Mouse (Mus musculus) CD8-positive naive resting alpha-beta T cell, adult 2 months (primary cell): ENCODE results near the gene Ndufa4l2.

ENCODE experiments used
- DNase-seq, 2 experiments: peaks; one replicate each; pipeline ENCODE4 v3.0.0; 2022; ENCODE audit warnings: low read depth in 2 of 2, low spot score in 2 of 2

Gene Ndufa4l2

DNA sequence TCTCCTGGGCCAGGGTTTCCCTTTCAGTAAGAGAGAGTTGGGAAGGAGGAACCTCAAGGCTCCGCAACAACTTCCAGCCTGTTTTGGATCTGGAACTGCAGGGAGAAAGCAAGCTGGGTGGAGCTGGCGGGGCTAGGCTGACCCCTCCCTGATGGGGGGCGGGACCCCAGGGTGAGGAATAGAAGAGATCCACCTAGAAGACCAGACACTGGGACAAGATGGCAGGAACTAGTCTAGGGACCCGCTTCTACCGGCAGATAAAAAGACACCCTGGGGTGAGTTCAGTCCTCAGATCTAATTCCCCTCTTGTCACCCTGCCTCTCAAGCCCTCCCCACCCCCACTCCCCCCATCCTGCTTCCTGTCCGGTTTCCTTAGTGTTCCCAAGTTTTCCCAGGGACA lies at the start of gene Ndufa4l2:
TSS of gene Ndufa4l2 (plus strand) at position 204 of the 400 bp plus-strand sequence.
- DNase-seq: no peak

DNA sequence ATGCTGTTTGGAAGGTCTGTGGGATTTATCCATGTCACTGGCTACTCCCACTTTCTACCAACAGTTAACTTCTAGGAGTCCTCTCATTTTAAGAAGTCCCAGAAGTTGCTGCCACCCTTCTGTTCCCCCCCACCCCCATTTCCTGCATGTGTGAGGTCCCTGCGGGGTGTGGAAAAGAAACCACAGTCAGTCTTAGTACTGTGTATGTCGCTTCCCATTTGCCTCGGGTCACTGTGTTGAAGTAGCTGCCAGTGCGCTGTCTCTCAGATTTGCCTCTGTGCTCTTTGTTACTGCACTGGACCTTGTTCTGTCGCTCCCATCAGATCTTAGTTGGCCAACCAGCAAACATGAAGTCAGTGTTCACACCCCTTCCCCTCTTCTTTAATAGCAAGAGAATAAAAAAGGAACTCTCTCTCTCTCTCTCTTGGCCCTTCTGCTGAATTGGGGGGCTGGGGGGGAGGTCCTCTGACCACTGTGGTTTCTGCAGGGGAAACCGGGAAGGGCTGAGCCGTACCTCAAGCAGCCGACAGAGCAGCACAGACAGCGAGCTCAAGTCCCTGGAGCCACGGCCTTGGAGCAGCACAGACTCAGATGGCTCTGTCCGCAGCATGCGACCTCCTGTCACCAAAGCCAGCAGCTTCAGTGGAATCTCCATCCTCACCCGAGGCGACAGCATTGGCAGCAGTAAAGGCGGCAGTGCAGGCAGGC lies 43.3 kb upstream of the Ndufa4l2 start:
- DNase-seq: no peak

GRCm38 (mm10) chr10:127472722-127473121 lies 42.0 kb upstream of the Ndufa4l2 start:
- DNase-seq: no peak

DNA sequence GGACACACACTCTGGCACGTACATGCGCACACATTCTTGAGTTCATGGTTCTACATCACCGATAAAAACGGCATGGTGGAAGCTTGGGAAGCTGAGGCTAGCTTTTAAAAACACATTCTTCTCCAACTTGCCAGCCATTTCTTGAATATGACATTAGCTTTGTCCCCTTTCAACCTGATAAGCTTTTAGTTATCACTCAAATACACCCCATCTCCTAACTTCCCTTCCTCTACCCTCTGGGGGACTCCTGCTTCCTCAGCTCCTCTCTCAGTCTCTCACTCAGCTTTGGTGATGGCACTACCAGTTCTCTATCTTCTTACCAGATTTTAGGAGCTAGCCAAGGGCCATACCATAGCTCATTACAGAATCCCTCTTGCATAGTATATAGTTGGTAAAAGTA lies 39.6 kb upstream of the Ndufa4l2 start:
- DNase-seq: no peak

- DNase-seq: no peak
Observed at GRCm38 (mm10) chr10:127476541-127476940, 38.2 kb upstream of the Ndufa4l2 start.

DNA sequence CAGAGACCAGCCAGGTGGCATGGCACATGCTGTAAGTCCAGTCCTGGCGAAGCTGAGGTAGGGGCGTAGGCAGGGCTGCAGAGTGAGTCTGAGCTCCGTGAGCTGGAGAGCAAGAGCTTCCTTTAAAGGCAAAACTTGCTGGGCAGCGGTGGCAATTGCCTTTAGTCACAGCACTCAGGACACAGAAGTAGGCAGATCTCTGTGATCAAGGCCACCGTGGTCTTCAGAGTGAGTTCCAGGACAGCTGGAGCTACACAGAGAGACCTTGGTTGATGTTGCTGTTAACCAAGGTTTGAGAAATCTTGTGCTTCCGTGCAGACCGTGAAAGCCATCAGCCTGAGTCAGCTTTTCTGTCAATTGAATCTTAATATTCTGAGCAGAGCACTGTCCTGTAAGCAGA lies 37.5 kb upstream of the Ndufa4l2 start:
- no peak for DNase-seq

GRCm38 (mm10) chr10:127479131-127479530 lies 35.6 kb upstream of the Ndufa4l2 start:
- DNase-seq: no peak

GRCm38 (mm10) chr10:127480833-127481813 lies 33.6 kb upstream of the Ndufa4l2 start:
- no peak for DNase-seq

DNA sequence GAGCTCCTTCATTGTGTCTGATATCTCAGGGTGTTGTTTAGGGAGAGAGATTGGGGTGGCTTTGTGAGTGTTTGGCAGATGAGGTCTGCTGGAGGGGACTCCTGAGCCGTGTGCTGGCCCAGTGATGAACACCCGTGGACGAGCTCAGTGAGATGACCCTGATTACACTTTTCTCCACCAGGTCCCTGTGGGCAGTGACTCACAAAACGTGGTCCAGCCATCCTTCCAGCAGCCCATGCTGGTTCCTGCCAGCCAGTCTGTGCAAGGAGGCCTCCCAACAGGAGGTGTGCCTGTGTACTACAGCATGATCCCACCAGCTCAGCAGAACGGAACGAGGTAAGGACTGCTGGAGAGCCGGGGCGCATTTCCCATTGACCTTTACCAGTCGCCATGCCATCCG lies 29.5 kb upstream of the Ndufa4l2 start:
- no peak for DNase-seq

- DNase-seq: no peak
Observed at GRCm38 (mm10) chr10:127488856-127489255, 25.9 kb upstream of the Ndufa4l2 start.

DNA sequence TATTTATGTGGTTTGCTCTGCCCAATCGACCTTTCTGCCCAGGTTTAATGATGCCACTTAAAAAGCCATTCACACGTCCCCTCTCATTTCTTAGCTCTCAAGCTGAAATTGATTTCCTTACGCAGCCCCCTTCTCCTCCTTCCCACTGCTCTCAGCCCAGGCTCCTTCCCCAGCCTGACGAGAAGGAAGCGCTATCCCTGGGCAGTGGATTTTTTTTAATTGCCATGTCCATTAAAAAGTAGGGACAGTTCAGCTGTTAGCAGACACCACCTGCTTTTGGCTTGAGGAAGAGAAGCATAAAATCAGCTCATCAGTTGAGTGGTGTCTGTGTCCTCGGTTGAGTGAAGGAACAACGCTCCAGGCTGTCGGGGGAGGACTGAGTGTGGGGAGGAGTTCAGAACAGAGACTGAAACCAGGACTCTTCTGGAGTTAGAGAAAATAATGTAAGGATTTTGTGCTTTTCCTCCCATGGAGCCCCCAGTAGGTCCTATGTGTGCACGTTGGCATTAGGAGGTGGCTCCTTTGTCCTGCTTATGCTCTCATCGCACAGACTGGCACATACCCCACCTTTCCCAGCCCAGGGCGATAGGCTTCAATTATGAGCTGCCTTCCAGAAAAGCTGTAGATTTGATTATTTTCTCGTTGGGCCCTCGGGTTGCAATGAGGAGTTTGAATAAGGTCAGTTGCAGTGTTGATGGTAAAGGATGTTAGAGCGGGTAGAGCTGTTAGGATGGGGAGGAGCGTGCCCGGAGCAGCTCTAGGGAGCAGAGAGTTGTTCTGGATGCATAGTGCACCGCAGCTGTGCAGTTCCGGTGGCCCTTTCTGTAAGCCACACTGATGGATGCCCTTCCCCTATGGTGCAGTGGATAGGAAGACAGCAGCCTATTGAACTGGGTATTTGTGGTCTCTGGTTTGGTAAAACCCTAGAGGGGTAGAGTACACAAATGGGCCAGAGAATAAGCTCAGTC lies 24.3 kb upstream of the Ndufa4l2 start:
- DNase-seq: no peak

GRCm38 (mm10) chr10:127491128-127491512 lies 23.6 kb upstream of the Ndufa4l2 start:
- no peak for DNase-seq

GRCm38 (mm10) chr10:127492118-127492517 lies 22.6 kb upstream of the Ndufa4l2 start:
- DNase-seq: no peak

DNA sequence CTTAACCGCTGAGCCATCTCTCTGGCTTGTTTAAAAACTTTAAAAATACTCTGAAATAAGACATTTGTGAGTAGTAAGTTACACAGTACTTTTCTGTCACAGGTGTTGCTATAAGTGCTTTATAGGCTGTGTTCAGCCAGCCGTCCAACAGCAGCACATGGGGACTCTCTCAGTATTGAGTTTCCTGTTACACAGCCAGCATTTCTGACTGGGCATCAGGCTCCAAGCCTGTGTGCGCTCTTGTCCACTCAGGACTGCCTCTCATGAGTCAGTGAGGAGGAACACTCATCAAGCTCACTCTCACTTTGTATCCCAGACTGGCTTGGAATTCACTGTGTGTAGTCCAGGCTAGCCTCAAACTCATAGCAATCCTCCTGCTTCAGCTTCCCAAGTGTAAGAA lies 18.6 kb upstream of the Ndufa4l2 start:
- no peak for DNase-seq

DNA sequence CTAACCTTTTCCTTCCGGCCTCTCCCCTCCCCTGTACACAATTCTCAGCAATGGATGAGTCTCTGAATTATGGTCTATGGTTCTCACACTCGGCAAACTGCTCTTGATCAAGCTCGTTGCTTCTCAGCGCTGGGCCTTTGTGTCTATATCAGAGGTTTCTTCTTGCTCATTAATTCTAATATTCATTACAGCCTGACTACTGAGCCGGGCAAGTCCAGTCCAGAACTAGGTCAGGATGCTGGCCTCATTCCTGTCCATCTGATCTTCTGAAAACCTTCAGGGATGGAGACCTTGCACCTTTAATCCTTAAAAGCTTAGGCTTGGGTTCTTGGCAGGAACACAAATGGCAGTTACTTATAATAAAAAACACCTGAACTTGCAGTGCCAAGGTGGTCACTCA lies 15.3 kb upstream of the Ndufa4l2 start:
- no peak for DNase-seq

DNA sequence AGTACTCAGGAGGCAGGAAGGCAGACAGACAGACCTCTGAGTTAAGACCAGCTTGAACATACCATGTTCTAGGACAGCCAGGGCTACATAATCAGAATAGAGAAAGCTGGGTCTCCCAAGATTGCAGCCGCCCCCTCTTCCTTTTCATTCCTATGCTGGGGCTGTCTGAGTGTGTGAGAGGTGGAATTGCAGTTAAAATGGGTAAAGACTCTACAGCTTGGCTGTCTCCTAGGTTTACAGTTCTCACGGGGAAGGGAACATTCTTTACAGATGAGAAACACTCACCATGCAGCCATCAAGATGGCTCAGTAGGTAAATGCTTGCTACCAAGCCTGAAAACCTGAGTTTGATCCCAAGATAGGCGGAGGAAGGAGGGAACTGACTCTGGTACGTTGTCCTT lies 14.7 kb upstream of the Ndufa4l2 start:
- no peak for DNase-seq

DNA sequence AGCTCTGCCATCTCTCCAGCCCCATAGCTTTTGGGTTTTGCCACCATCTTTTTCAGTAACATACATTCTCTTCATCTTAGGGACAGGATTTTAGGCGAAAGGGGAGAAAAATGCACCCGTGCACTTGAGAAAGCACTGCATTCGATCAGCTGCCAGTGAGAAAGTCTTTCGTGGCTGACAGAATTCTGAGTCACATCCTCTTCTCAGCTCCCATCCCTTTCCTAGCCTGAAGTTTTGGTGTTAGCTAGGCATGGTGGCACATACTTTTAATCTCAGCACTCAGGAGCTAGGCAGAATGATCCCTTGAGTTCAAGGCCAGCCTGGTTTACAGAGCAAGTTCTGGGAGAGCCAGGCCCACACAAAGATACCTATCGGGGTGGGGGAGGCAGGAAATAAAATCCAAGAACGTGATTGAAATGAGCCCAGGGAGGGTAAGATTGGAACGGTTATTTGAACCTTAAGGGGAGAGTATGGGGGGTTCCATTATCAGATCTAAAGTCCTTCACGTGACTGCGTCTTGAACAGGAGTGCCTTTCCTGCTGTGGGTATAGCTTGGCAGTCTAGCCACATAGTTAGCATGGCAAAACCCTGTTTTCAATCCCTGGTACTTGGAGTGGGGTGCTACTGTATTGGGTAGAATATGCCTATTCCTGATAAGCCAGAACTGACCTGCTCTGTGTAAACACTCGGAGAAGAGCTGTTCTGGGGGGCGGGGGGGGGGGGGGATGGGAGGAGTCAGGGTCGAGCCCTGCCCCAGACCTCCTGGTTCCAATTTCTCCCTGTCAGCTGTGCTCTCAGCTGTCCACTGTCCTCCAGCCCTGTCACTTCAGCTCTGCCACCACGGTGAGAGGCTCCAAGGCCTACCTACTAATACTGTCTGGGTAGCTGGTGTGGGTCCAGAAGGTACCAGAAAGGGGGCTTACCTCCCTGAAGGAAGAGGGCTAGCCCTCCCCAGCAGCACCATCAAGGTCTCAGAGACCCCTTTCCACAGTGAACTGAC lies 13.6 kb upstream of the Ndufa4l2 start, which contains the start of gene Stac3:
TSS of gene Stac3 (plus strand) at position 793 of the 1,000 bp plus-strand sequence.
- DNase-seq: no peak

GRCm38 (mm10) chr10:127508239-127508638 lies 6.5 kb upstream of the Ndufa4l2 start:
- peak; percentile 67 to 84 for DNase-seq

- peak; percentile 77 to 87 for DNase-seq
Observed at GRCm38 (mm10) chr10:127509051-127509836, 5.5 kb upstream of the Ndufa4l2 start.
